Mouse (Mus musculus) limb, embryonic 10.5 days (tissue): ENCODE results near the gene Calu. TPM values are rescaled to one million over a fixed set of nuclear protein-coding genes. Genes with fewer than 3 reads are reported as not detected.
"Not testable (repeated sequence)": the region's sequence is repeated elsewhere in the genome, so short reads cannot be mapped to it uniquely, and the experiment has no call there.

Experiments used
- DNase-seq: peaks from one replicate; pipeline ENCODE4 v3.0.0-alpha.2; 2017; ENCODE audit warnings: low spot score
- H3K27ac ChIP-seq: fragments of 300-500 bp; sonication (generic); 2 replicates; pipeline ENCODE4 v1.5.1; 2016; ENCODE audit warnings: mild to moderate bottlenecking
- H3K27me3 ChIP-seq: fragments of 300-500 bp; sonication (generic); 2 replicates; pipeline ENCODE4 v1.6.1; 2016; ENCODE audit warnings: low read depth, mild to moderate bottlenecking; ENCODE audit not compliant: poor library complexity, severe bottlenecking
- H3K36me3 ChIP-seq: fragments of 300-500 bp; sonication (generic); 2 replicates; pipeline ENCODE4 v1.6.1; 2016; ENCODE audit warnings: mild to moderate bottlenecking, moderate library complexity
- H3K4me1 ChIP-seq: fragments of 300-500 bp; sonication (generic); 2 replicates; pipeline ENCODE4 v1.6.1; 2016
- H3K4me3 ChIP-seq: fragments of 300-500 bp; sonication (generic); 2 replicates; pipeline ENCODE4 v1.5.1; 2016; ENCODE audit warnings: mild to moderate bottlenecking, moderate library complexity
- H3K9me3 ChIP-seq: fragments of 300-500 bp; sonication (generic); replicated peaks from 2 replicates; pipeline ENCODE4 v1.6.1; 2016; ENCODE audit warnings: mild to moderate bottlenecking
- WGBS: fragments of 180-500 bp; shearing (Covaris S2); methylation state at CpG from one replicate; pipeline ENCODE4 v1.1.7; 2016; 5-methylcytosine and 5-hydroxymethylcytosine counted together
- polyA plus RNA-seq: library from polyadenylated mRNA; unstranded; fragments of >200 nt; fragmentation: Nextera tagmentation; extraction: Ambion mirVana; gene quantifications from 2 replicates; pipeline ENCODE4 v1.2.1, GENCODE M21; 2016

The Calu gene
- polyA plus RNA-seq, 1 experiment from 2014 or later, result 268 TPM

DNA sequence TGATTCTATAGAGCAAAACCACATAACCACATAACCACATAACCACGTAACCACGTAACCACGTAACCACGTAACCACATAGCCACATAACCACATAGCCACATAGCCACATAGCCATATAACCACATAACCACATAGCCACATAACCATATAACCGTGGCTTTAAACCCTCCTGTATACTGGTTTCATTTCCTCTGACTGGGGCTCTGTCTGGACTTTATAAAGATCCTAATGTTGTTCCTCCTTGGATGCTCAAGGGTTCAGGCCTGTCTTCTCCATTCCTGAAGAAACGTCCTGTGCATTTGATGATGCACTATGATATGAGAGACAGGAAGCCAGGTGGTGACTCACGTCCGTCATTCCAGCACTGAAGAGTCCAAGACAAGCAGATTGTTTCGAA lies 20.9 kb upstream of the Calu start:
- H3K36me3 ChIP-seq, result no peaks in the 10 kb centered on the region
- H3K27ac ChIP-seq, result no peak overlapping the region
- no peaks in the 10 kb centered on the region for H3K4me1 ChIP-seq
- DNase-seq, result no peak
- no peak overlapping the region for H3K4me3 ChIP-seq
- 91% methylated on average over 9 of the region's 9 CpGs for WGBS
- H3K9me3 ChIP-seq, result no peaks in the 10 kb centered on the region
- no peaks in the 10 kb centered on the region for H3K27me3 ChIP-seq

DNA sequence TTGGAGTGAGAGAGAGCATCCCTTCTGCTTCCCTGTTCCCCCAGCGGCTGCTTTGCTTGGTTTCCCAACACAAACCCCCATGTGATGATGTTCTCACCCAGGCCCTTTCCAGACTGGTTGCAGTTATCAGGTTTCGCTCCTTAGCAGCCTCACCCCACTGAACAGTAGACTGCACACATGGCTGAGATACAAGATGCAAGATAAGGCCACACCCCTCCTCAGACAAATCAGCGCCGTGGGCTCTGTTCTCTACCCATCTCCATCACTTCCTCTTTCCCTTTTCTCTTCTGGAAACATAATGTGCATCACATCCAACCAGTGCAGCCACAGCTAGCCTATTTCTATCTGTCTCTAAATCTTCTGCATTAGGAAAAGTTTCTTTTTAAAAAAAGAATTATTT lies 18.4 kb upstream of the Calu start:
- no peak for DNase-seq
- Histone ChIP-seq H3K27me3 (no peaks in the 10 kb centered on the region), H3K36me3 (no peaks in the 10 kb centered on the region), H3K4me3 (no peak overlapping the region), H3K4me1 (no peaks in the 10 kb centered on the region), H3K27ac (no peak overlapping the region), H3K9me3 (no peaks in the 10 kb centered on the region)
- 76% methylated on average over 4 of the region's 4 CpGs for WGBS

DNA sequence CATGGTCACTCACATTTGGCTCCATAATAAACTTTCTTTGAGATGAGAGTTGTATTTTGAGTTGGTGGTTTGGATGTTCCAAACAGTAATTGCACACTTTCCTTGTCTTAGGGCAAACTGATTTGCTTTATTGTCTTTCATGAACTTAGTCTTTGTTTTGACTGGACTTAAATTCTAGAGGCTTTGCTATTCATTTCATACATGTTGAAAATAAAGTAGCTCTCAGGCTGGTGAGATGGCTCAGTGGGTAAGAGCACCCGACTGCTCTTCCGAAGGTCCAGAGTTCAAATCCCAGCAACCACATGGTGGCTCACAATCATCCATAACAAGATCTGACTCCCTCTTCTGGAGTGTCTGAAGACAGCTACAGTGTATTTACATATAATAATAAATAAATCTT lies 1.4 kb upstream of the Calu start:
- H3K27ac ChIP-seq, DNase-seq, H3K4me3 ChIP-seq, H3K9me3 ChIP-seq, H3K27me3 ChIP-seq, H3K36me3 ChIP-seq: not testable (repeated sequence)
- H3K4me1 ChIP-seq, result peaks cover 13% of the 10 kb centered on the region
- WGBS, result 88% methylated on average over 2 of the region's 2 CpGs

DNA sequence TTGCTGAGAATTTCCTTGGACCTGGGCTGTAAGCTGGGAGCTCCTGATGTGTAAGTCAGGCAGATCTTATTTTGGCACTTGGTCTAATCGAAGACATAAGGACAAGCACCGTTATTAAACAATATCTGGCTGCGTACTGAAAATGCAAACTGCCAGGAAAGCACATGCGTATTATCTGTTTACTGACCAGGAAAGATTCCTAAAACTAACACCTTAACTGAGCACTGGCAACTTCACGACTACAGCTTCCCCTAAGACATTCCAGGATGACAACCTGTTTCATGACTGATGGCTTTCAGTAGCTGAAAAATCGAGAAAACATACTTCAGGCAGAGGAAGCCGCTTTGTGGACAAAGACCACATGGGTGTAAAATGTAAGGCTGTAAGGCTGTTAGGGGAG lies 680 bp upstream of the Calu start:
- peaks cover 13% of the 10 kb centered on the region for H3K4me1 ChIP-seq
- peak overlapping the region; percentile 94 for H3K4me3 ChIP-seq
- H3K27ac ChIP-seq, result peak overlapping the region; percentile 89
- H3K27me3 ChIP-seq, result no peaks in the 10 kb centered on the region
- DNase-seq, result no peak
- WGBS, result 43% methylated on average over 7 of the region's 7 CpGs
- H3K9me3 ChIP-seq, result no peaks in the 10 kb centered on the region
- H3K36me3 ChIP-seq, result no peaks in the 10 kb centered on the region; the same call in 1 of the 2 replicates

DNA sequence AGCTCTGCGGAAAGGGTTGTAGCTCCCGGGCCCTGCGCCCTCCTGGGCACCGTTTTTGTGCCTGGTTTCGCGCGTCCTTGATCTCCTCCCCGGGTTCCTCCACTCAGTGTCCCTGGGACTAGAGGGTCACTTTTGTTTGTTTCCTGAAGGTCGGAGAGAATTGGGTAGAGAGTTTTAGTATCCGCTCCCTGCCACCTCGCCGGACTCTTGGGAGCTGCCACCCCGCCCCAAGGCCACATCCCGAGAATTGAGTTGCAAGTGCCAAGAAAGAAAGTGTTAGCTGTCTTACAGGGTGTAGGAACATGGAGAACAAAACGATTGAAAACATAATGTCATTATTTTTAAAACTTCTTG lies 479 bp downstream of the Calu start:
- Histone ChIP-seq H3K9me3 (no peaks in the 10 kb centered on the region), H3K4me3 (peak overlapping the region; percentile 94), H3K4me1 (peaks cover 13% of the 10 kb centered on the region), H3K27me3 (no peaks in the 10 kb centered on the region), H3K36me3 (no peaks in the 10 kb centered on the region; the same call in 1 of the 2 replicates), H3K27ac (peak overlapping the region; percentile 89)
- DNase-seq, result no peak
- WGBS, result under 1% methylated on average over 15 of the region's 15 CpGs

DNA sequence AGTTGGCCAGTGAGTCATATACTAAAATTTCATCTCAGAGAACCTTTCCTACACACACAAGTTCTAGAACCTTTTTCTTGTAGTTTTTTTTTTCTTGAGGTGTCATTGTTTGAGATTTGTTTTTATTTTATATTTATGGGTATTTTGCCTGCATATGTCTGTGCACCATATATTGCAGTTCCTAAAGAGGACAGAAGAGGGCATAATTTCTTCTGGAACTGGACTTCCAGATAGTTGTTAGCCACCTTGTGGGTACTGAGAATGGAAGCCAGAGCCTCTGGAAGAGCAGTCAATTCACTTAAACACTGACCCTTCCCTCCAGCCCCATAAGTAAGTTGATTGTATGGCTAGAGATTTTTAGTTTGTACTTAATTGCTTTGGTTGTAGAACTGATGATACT lies 3.7 kb downstream of the Calu start:
- H3K27me3 ChIP-seq, result no peaks in the 10 kb centered on the region
- no peak overlapping the region for H3K27ac ChIP-seq
- H3K4me3 ChIP-seq, result no peak overlapping the region
- peaks cover 4% of the 10 kb centered on the region for H3K36me3 ChIP-seq
- H3K9me3 ChIP-seq, result no peaks in the 10 kb centered on the region
- peaks cover 13% of the 10 kb centered on the region for H3K4me1 ChIP-seq
- DNase-seq, result no peak

DNA sequence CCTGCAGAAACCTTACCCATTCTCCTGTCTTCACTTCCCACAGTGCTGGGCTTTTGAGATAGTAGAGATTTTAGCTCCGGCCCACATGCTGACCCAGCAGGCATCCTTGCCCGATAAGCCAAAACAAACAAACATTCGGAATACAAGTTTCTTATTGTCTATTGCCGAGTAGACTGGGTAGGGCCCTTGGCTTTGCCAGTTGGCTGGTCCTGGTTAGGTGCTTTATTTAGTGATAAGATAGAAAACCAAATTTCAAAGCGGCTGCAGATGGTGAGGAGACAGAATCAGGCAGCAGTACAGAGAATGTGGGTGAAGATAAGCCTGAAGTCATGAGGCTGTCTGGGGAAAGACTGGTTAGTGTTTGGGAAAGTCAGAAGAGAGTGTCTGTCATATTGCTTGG lies 4.9 kb downstream of the Calu start:
- Histone ChIP-seq H3K4me3 (no peak overlapping the region), H3K9me3 (no peaks in the 10 kb centered on the region), H3K4me1 (peaks cover 7% of the 10 kb centered on the region), H3K36me3 (peaks cover 16% of the 10 kb centered on the region), H3K27ac (no peak overlapping the region), H3K27me3 (no peaks in the 10 kb centered on the region)
- 75% methylated on average over 5 of the region's 5 CpGs for WGBS
- no peak for DNase-seq

DNA sequence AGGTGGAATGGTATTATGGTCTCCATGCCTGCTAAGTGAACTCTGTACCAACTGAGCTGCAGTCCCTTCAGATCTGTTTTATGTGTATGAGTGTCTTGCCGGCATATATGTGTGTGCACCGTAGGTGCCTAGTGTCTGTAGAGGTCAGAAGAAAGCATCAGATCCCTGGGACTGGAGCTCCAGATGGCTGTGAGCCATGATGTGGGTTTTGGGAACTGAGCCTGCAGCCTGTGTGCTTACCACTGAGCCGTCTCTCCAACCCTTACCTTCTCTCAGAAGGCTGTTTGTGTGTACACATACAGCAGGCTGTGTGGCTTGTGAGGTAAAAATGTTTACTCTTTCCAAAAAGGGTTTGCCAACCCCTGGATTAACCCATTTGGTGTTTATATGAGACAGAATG lies 11.5 kb downstream of the Calu start:
- Histone ChIP-seq H3K36me3 (peaks cover 75% of the 10 kb centered on the region), H3K4me1 (peaks cover 6% of the 10 kb centered on the region; the same call in 1 of the 2 replicates), H3K27ac (no peak overlapping the region), H3K4me3 (no peak overlapping the region), H3K9me3 (no peaks in the 10 kb centered on the region), H3K27me3 (no peaks in the 10 kb centered on the region)
- WGBS, result 96% methylated on average over 3 of the region's 3 CpGs
- no peak for DNase-seq

DNA sequence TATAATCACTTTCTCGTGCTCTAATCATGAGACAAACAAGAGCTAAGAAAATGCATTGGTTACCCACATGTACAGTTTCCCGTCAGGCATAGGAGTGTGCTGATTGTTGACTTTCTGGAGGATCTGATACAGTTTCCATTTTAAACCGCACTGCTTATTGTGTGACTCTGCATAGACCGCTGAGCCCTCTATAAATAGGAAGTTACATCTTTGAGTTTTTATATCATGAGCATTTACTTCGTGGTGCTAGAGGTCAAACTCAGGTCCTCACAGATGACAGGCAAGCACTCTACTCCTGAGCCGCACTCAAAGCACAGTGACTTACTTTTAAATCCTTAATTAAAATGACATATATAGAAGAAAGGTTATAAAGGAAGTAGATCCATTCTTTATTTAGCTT lies 12.3 kb downstream of the Calu start:
- Histone ChIP-seq H3K4me1 (peaks cover 6% of the 10 kb centered on the region; the same call in 1 of the 2 replicates), H3K27ac (no peak overlapping the region), H3K9me3 (no peaks in the 10 kb centered on the region), H3K4me3 (no peak overlapping the region), H3K36me3 (peaks cover 82% of the 10 kb centered on the region), H3K27me3 (no peaks in the 10 kb centered on the region)
- 95% methylated on average over 6 of the region's 6 CpGs for WGBS
- no peak for DNase-seq

DNA sequence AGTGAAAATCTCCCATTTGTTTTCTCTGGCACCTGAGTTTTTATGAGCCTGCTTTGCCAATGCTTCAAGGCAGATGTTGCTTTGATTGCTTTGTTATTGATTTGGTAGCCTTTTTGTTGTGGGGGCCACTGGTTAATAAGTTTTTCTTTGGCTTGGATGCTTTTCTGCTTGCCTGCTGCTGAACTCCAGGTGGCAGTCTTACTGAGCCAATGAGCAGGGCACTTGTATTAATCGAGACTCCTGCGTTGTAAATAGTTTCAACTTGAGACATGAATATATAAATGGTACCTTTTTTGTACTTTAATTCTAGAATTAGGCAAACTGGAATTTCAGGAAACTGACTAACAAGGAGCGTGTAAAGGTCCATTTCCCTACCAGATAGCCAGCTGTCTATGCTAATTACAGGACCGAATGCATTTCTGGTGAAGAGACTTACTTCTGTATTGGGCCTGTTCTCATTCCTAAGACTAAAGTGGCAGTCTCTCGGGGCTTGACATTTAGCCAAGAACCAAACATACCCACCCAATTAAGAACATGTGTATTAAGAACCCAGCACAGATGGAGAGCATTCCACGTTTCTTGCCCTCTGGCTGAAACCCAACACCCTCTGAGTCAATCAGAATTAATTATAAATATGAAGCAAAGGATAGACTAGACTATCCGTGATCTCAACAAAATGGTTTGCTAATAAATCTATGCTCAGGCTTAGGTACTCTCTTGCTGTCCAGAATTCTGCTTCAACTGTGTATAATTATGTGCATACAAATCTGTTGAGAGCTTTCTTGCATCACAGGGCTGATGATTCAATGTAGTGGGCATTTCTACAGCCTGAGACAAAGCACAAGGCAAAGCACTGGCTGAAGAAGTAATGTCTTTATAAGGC lies 14.6 kb downstream of the Calu start:
- Histone ChIP-seq H3K9me3 (no peaks in the 10 kb centered on the region), H3K36me3 (peaks cover 92% of the 10 kb centered on the region), H3K4me1 (peaks cover 6% of the 10 kb centered on the region; the same call in 1 of the 2 replicates), H3K27ac (no peak overlapping the region), H3K27me3 (no peaks in the 10 kb centered on the region), H3K4me3 (no peak overlapping the region)
- WGBS, result 71% methylated on average over 7 of the region's 7 CpGs
- DNase-seq, result no peak

DNA sequence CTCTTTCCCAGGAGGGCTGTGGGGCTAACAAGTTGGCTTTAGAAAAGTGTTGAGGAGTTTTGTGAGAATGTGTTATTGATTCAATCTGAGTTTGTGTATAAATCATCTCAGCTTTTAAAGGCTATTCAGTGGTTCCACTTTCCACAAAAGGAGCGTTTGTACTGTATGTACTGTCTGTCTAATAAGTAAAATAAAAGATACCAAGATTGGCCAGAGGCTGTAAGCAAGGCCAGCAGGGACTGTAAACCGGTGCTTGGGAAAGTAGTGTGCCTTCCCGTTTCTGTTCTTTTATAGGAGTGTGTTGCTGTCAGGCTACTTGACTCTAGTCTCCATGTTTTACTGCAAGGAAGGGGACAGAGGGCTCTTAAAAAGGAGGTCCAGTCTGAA lies 15.3 kb downstream of the Calu start:
- H3K27me3 ChIP-seq, result no peaks in the 10 kb centered on the region
- H3K27ac ChIP-seq, result no peak overlapping the region
- 86% methylated on average over 3 of the region's 3 CpGs for WGBS
- peaks cover 6% of the 10 kb centered on the region; the same call in 1 of the 2 replicates for H3K4me1 ChIP-seq
- no peak for DNase-seq
- H3K4me3 ChIP-seq, result no peak overlapping the region
- H3K36me3 ChIP-seq, result peaks cover 92% of the 10 kb centered on the region
- no peaks in the 10 kb centered on the region for H3K9me3 ChIP-seq

DNA sequence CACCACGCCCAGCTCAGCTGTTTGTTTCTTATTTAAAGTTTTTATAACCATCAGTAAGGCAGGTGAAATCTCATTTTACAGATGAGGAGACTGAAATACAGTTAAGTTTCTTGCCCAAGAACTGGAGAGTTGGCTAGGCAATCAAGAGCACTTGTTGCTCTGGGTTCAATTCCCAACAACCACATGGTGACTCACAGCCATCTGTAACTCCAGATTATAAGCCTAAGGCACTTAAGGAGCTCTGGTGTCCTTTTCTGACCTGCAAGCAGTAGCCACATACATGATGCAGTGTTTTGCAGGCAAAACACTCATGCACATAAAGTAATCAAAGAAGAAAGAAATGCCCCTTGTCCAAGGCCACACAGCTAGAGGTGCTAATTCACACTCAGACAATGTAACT lies 17.4 kb downstream of the Calu start:
- Histone ChIP-seq H3K27me3 (no peaks in the 10 kb centered on the region), H3K36me3 (peaks cover 92% of the 10 kb centered on the region), H3K27ac (no peak overlapping the region), H3K4me3 (no peak overlapping the region), H3K9me3 (no peaks in the 10 kb centered on the region), H3K4me1 (peaks cover 6% of the 10 kb centered on the region; the same call in 1 of the 2 replicates)
- WGBS, result 90% methylated on average over 1 of the region's 1 CpGs
- DNase-seq, result no peak

DNA sequence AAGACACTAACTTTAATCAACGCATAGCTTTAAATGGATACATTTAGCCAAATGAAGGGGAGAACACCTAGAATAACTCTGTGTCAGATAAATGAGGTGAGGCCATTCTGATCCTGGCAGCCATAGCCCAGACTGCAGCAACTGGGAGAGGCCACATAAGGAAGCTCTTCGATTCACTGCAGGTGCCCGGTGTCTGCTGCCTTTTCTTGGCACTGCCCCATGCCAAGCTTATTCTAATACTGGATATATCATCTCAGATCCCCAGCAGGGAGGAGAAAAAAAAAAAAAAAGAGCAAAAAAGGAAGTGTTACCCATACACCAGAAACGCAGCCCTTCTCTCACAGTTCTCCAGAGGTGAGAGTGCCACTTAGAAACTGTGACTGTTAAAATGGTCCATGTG lies 29.5 kb downstream of the Calu start:
- Histone ChIP-seq H3K9me3 (no peaks in the 10 kb centered on the region), H3K27me3 (no peaks in the 10 kb centered on the region), H3K36me3 (peaks cover 79% of the 10 kb centered on the region), H3K27ac (no peak overlapping the region), H3K4me1 (no peaks in the 10 kb centered on the region), H3K4me3 (no peak overlapping the region)
- DNase-seq, result no peak
- WGBS, result 94% methylated on average over 4 of the region's 4 CpGs

DNA sequence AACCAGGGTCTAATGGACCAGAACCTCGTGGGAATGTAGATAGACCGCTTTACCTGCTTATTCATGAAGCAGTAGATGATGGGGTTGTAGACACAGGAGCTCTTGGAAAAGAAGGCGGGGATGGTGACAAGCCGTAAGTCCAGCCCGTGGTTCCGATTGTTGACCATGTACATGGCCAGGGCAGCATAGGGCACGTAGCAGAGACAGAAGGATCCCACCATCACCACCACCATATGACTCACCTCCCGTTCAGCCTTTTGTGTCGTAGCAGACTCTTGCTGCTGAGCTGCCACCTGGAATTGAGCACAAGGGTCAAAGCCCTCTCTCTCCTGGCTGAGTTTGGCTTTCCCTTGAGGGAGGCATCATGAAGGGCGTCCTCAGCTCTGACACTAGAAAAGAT lies 30.8 kb downstream of the Calu start:
- DNase-seq, result no peak
- WGBS, result 93% methylated on average over 10 of the region's 10 CpGs
- no peak overlapping the region for H3K4me3 ChIP-seq
- H3K9me3 ChIP-seq, result no peaks in the 10 kb centered on the region
- H3K27ac ChIP-seq, result no peak overlapping the region
- no peaks in the 10 kb centered on the region for H3K4me1 ChIP-seq
- H3K27me3 ChIP-seq, result no peaks in the 10 kb centered on the region
- H3K36me3 ChIP-seq, result peaks cover 66% of the 10 kb centered on the region
